Mouse (Mus musculus): ENCODE measurements around the gene Zfp970. TPM values are rescaled to one million over a fixed set of nuclear protein-coding genes. Genes with fewer than 3 reads are reported as not detected.
"Not testable (repeated sequence)": the region's sequence is repeated elsewhere in the genome, so short reads cannot be mapped to it uniquely, and the experiment has no call there.

The Zfp970 gene
- polyA plus RNA-seq, 1 experiment: not detected

GRCm38 (mm10) chr2:177520035-177520434 lies 55.5 kb downstream of the Zfp970 start:
- Histone ChIP-seq H3K36me3 (ENCODE audit: control insufficient read depth) (no peaks in the 10 kb centered on the region), H3K9me3 (ENCODE audit: control insufficient read depth, low read length) (peaks cover 54% of the 10 kb centered on the region), H3K4me1 (ENCODE audit: control insufficient read depth) (no peaks in the 10 kb centered on the region), H3K4me3 (replicated peaks) (no peak overlapping the region), H3K27me3 (ENCODE audit: control insufficient read depth) (no peaks in the 10 kb centered on the region)
- no peak for TF ChIP-seq TAL1 (IDR thresholded peaks at IDR 0.05; ENCODE audit: low read length)
- no peak for TF ChIP-seq GATA1 (IDR thresholded peaks at IDR 0.05; ENCODE audit: low read length)

- H3K9me3 ChIP-seq (ENCODE audit: control insufficient read depth, low read length): peaks cover 51% of the 10 kb centered on the region
- no peaks in the 10 kb centered on the region for H3K27me3 ChIP-seq (ENCODE audit: control insufficient read depth)
- H3K4me3 ChIP-seq (replicated peaks): no peak overlapping the region
- TF ChIP-seq TAL1 (IDR thresholded peaks at IDR 0.05; ENCODE audit: low read length) (no peak), GATA1 (IDR thresholded peaks at IDR 0.05; ENCODE audit: low read length) (no peak)
- H3K4me1 ChIP-seq (ENCODE audit: control insufficient read depth): no peaks in the 10 kb centered on the region
- H3K36me3 ChIP-seq (ENCODE audit: control insufficient read depth): no peaks in the 10 kb centered on the region
These were observed 58.5 kb downstream of the Zfp970 start for GRCm38 (mm10) chr2:177523061-177523460.

- H3K27me3 ChIP-seq (ENCODE audit: control insufficient read depth); H3K4me1 ChIP-seq (ENCODE audit: control insufficient read depth); H3K36me3 ChIP-seq (ENCODE audit: control insufficient read depth); H3K4me3 ChIP-seq (replicated peaks): not testable (repeated sequence)
- H3K9me3 ChIP-seq (ENCODE audit: control insufficient read depth, low read length): peaks cover 46% of the 10 kb centered on the region
These were observed 59.1 kb downstream of the Zfp970 start for GRCm38 (mm10) chr2:177523674-177524073.

GRCm38 (mm10) chr2:177524171-177524570 lies 59.6 kb downstream of the Zfp970 start:
- not testable (repeated sequence) for H3K36me3 ChIP-seq (ENCODE audit: control insufficient read depth); H3K27me3 ChIP-seq (ENCODE audit: control insufficient read depth); H3K4me1 ChIP-seq (ENCODE audit: control insufficient read depth); H3K4me3 ChIP-seq (replicated peaks)
- H3K9me3 ChIP-seq (ENCODE audit: control insufficient read depth, low read length): peaks cover 42% of the 10 kb centered on the region

Other genes with a start within 250 kb of the Zfp970 start
- gene Gm14409, start 197.7 kb upstream of the Zfp970 start, polyA plus RNA-seq (2012): not detected in 2 replicates
- gene Gm14412, start 140.4 kb upstream of the Zfp970 start, polyA plus RNA-seq (2012): not detected in 2 replicates
- gene Gm14418, start 66.4 kb upstream of the Zfp970 start, polyA plus RNA-seq (2012): not detected in 2 replicates
- gene Gm14403, start 33.5 kb downstream of the Zfp970 start, polyA plus RNA-seq (2012): not detected in 2 replicates
- gene Gm14406, start 113.5 kb downstream of the Zfp970 start, polyA plus RNA-seq (2012): not detected in 2 replicates